Mouse (Mus musculus): ENCODE data around the gene Myom3. TPM values are rescaled to one million over a fixed set of nuclear protein-coding genes. Genes with fewer than 3 reads are reported as not detected.

Myom3 gene
- polyA plus RNA-seq, 1 experiment from 2014 or later = 7.8 TPM

GRCm38 (mm10) chr4:135739148-135739547, 20.4 kb upstream of the Myom3 start:
- no peak overlapping the region for H3K9ac ChIP-seq
- H3K27me3 ChIP-seq = no peaks in the 10 kb centered on the region
- no peaks in the 10 kb centered on the region for H3K36me3 ChIP-seq
- H3K4me1 ChIP-seq = peaks cover 4% of the 10 kb centered on the region; the same call in 1 of the 2 replicates
- no peaks in the 10 kb centered on the region for H3K9me3 ChIP-seq
- H3K4me3 ChIP-seq = no peak overlapping the region
- no peak for ATAC-seq (ENCODE audit: insufficient number of reproducible peaks, low FRiP score, low TSS enrichment, low read depth)
- H3K4me2 ChIP-seq = no peak overlapping the region
- 55% methylated on average over 7 of the region's 7 CpGs for WGBS
- no peak overlapping the region for H3K27ac ChIP-seq

GRCm38 (mm10) chr4:135739672-135740071, 19.8 kb upstream of the Myom3 start:
- H3K36me3 ChIP-seq = no peaks in the 10 kb centered on the region
- H3K4me2 ChIP-seq = no peak overlapping the region
- no peak overlapping the region for H3K9ac ChIP-seq
- H3K9me3 ChIP-seq = no peaks in the 10 kb centered on the region
- WGBS = 85% methylated on average over 14 of the region's 14 CpGs
- peaks cover 4% of the 10 kb centered on the region; the same call in 1 of the 2 replicates for H3K4me1 ChIP-seq
- ATAC-seq (ENCODE audit: insufficient number of reproducible peaks, low FRiP score, low TSS enrichment, low read depth) = no peak
- no peaks in the 10 kb centered on the region for H3K27me3 ChIP-seq
- no peak overlapping the region for H3K4me3 ChIP-seq
- H3K27ac ChIP-seq = no peak overlapping the region

- no peak for ATAC-seq (ENCODE audit: insufficient number of reproducible peaks, low FRiP score, low TSS enrichment, low read depth)
- Histone ChIP-seq H3K36me3 (no peaks in the 10 kb centered on the region), H3K27me3 (no peaks in the 10 kb centered on the region), H3K4me3 (no peak overlapping the region), H3K4me2 (no peak overlapping the region), H3K27ac (no peak overlapping the region), H3K4me1 (peaks cover 4% of the 10 kb centered on the region; the same call in 1 of the 2 replicates), H3K9ac (no peak overlapping the region), H3K9me3 (no peaks in the 10 kb centered on the region)
- 18% methylated on average over 6 of the region's 6 CpGs for WGBS
These were observed 16.0 kb upstream of the Myom3 start for GRCm38 (mm10) chr4:135743520-135743919.

- no peak overlapping the region for H3K4me2 ChIP-seq
- WGBS = 52% methylated on average over 16 of the region's 16 CpGs
- no peaks in the 10 kb centered on the region for H3K36me3 ChIP-seq
- peaks cover 4% of the 10 kb centered on the region; the same call in 1 of the 2 replicates for H3K4me1 ChIP-seq
- no peak overlapping the region for H3K9ac ChIP-seq
- no peaks in the 10 kb centered on the region for H3K9me3 ChIP-seq
- no peak overlapping the region for H3K27ac ChIP-seq
- no peaks in the 10 kb centered on the region for H3K27me3 ChIP-seq
- no peak overlapping the region for H3K4me3 ChIP-seq
- no peak for ATAC-seq (ENCODE audit: insufficient number of reproducible peaks, low FRiP score, low TSS enrichment, low read depth)
These were observed 14.6 kb upstream of the Myom3 start for GRCm38 (mm10) chr4:135744726-135745448.

- 76% methylated on average over 10 of the region's 10 CpGs for WGBS
These were observed 13.9 kb upstream of the Myom3 start for GRCm38 (mm10) chr4:135745613-135746012.

GRCm38 (mm10) chr4:135750896-135751295, 8.6 kb upstream of the Myom3 start:
- Histone ChIP-seq H3K9me3 (no peaks in the 10 kb centered on the region), H3K4me3 (no peak overlapping the region), H3K27ac (no peak overlapping the region), H3K9ac (no peak overlapping the region), H3K36me3 (no peaks in the 10 kb centered on the region), H3K4me2 (no peak overlapping the region), H3K27me3 (no peaks in the 10 kb centered on the region), H3K4me1 (no peaks in the 10 kb centered on the region; the same call in 1 of the 2 replicates)
- no peak for ATAC-seq (ENCODE audit: insufficient number of reproducible peaks, low FRiP score, low TSS enrichment, low read depth)
- 84% methylated on average over 8 of the region's 8 CpGs for WGBS

More at GRCm38 (mm10) chr4:135745613-135746012, 13.9 kb upstream of the Myom3 start:
- no peaks in the 10 kb centered on the region for H3K36me3 ChIP-seq
- peaks cover 4% of the 10 kb centered on the region; the same call in 1 of the 2 replicates for H3K4me1 ChIP-seq
- no peak overlapping the region for H3K4me2 ChIP-seq
- H3K9ac ChIP-seq = no peak overlapping the region
- H3K9me3 ChIP-seq = no peaks in the 10 kb centered on the region
- H3K4me3 ChIP-seq = no peak overlapping the region
- H3K27me3 ChIP-seq = no peaks in the 10 kb centered on the region
- no peak overlapping the region for H3K27ac ChIP-seq
- ATAC-seq (ENCODE audit: insufficient number of reproducible peaks, low FRiP score, low TSS enrichment, low read depth) = no peak

GRCm38 (mm10) chr4:135752106-135752778, 7.3 kb upstream of the Myom3 start:
- 54% methylated on average over 7 of the region's 7 CpGs for WGBS
- no peaks in the 10 kb centered on the region for H3K27me3 ChIP-seq
- H3K4me2 ChIP-seq = no peak overlapping the region
- no peaks in the 10 kb centered on the region for H3K36me3 ChIP-seq
- no peak overlapping the region for H3K4me3 ChIP-seq
- ATAC-seq (ENCODE audit: insufficient number of reproducible peaks, low FRiP score, low TSS enrichment, low read depth) = no peak
- H3K27ac ChIP-seq = no peak overlapping the region
- H3K9me3 ChIP-seq = no peaks in the 10 kb centered on the region
- H3K9ac ChIP-seq = no peak overlapping the region
- no peaks in the 10 kb centered on the region; the same call in 1 of the 2 replicates for H3K4me1 ChIP-seq

GRCm38 (mm10) chr4:135752779-135753164, 6.7 kb upstream of the Myom3 start:
- no peaks in the 10 kb centered on the region; the same call in 1 of the 2 replicates for H3K4me1 ChIP-seq
- H3K36me3 ChIP-seq = no peaks in the 10 kb centered on the region
- ATAC-seq (ENCODE audit: insufficient number of reproducible peaks, low FRiP score, low TSS enrichment, low read depth) = no peak
- H3K9me3 ChIP-seq = no peaks in the 10 kb centered on the region
- H3K27me3 ChIP-seq = no peaks in the 10 kb centered on the region
- no peak overlapping the region for H3K4me3 ChIP-seq
- no peak overlapping the region for H3K9ac ChIP-seq
- no peak overlapping the region for H3K27ac ChIP-seq
- 60% methylated on average over 8 of the region's 8 CpGs for WGBS
- H3K4me2 ChIP-seq = no peak overlapping the region

GRCm38 (mm10) chr4:135758331-135758730, 1.2 kb upstream of the Myom3 start:
- H3K4me3 ChIP-seq = no peak overlapping the region
- H3K4me1 ChIP-seq = peaks cover 19% of the 10 kb centered on the region
- H3K4me2 ChIP-seq = no peak overlapping the region
- ATAC-seq (ENCODE audit: insufficient number of reproducible peaks, low FRiP score, low TSS enrichment, low read depth) = no peak
- H3K27me3 ChIP-seq = no peaks in the 10 kb centered on the region
- no peaks in the 10 kb centered on the region for H3K36me3 ChIP-seq
- H3K9me3 ChIP-seq = no peaks in the 10 kb centered on the region
- no peak overlapping the region for H3K9ac ChIP-seq
- 35% methylated on average over 4 of the region's 4 CpGs for WGBS
- H3K27ac ChIP-seq = no peak overlapping the region

GRCm38 (mm10) chr4:135758825-135759224, 690 bp upstream of the Myom3 start:
- H3K36me3 ChIP-seq = no peaks in the 10 kb centered on the region
- H3K9me3 ChIP-seq = no peaks in the 10 kb centered on the region
- no peak overlapping the region for H3K27ac ChIP-seq
- H3K27me3 ChIP-seq = no peaks in the 10 kb centered on the region
- WGBS = 53% methylated on average over 6 of the region's 6 CpGs
- no peak overlapping the region for H3K4me3 ChIP-seq
- no peak overlapping the region for H3K9ac ChIP-seq
- ATAC-seq (ENCODE audit: insufficient number of reproducible peaks, low FRiP score, low TSS enrichment, low read depth) = no peak
- no peak overlapping the region for H3K4me2 ChIP-seq
- peaks cover 19% of the 10 kb centered on the region for H3K4me1 ChIP-seq

GRCm38 (mm10) chr4:135761048-135761447, 1.5 kb downstream of the Myom3 start:
- Histone ChIP-seq H3K9me3 (no peaks in the 10 kb centered on the region), H3K4me2 (no peak overlapping the region), H3K4me3 (0 out of 2 replicates have a peak overlapping the region, but pooled peaks have one; percentile 9), H3K4me1 (peaks cover 19% of the 10 kb centered on the region), H3K9ac (no peak overlapping the region), H3K27me3 (no peaks in the 10 kb centered on the region), H3K27ac (no peak overlapping the region), H3K36me3 (no peaks in the 10 kb centered on the region)
- ATAC-seq (ENCODE audit: insufficient number of reproducible peaks, low FRiP score, low TSS enrichment, low read depth) = no peak
- WGBS = 63% methylated on average over 8 of the region's 8 CpGs

- no peaks in the 10 kb centered on the region for H3K9me3 ChIP-seq
- H3K4me2 ChIP-seq = no peak overlapping the region
- H3K4me3 ChIP-seq = no peak overlapping the region
- 74% methylated on average over 7 of the region's 7 CpGs for WGBS
- no peaks in the 10 kb centered on the region for H3K27me3 ChIP-seq
- ATAC-seq (ENCODE audit: insufficient number of reproducible peaks, low FRiP score, low TSS enrichment, low read depth) = no peak
- H3K27ac ChIP-seq = no peak overlapping the region
- H3K9ac ChIP-seq = no peak overlapping the region
- H3K4me1 ChIP-seq = peaks cover 19% of the 10 kb centered on the region
- H3K36me3 ChIP-seq = no peaks in the 10 kb centered on the region
These were observed 2.1 kb downstream of the Myom3 start for GRCm38 (mm10) chr4:135761569-135761968.
